Mouse (Mus musculus) fat pad, adult 2 months (tissue): Measurements from ENCODE around the gene Zfp663.

Source experiments
- DNase-seq: peaks from one replicate; pipeline ENCODE4 v3.0.0-alpha.2; 2011; ENCODE audit warnings: low read depth, low spot score; ENCODE audit errors: extremely low read depth

The Zfp663 gene

GRCm38 (mm10) chr2:165368496-165368895, at the start of gene Zfp663:
Zfp663 (minus strand) TSS chr2:165368729.
- no peak for DNase-seq

GRCm38 (mm10) chr2:165417291-165417690, 48.8 kb upstream of the Zfp663 start:
- no peak for DNase-seq

DNA sequence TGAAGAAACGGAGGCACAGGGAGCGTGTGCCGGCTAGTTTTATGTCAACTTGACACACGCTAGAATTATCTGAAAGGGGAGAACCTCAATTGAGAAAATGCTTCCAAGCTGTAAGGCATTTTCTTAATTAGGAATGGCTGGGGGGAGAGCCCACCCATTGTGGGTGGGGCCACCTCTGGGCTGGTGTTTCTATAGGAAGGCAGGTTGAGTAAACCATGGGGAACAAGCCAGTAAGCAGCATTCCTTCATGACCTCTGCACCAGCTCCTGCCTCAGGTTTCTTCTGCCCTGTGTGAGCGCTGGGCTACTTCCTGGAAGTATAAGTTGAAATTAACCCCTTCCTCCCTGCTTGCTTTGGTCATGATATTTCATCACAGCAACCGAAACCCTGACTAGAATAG, 47.3 kb upstream of the Zfp663 start:
- no peak for DNase-seq

GRCm38 (mm10) chr2:165415141-165415721, 46.7 kb upstream of the Zfp663 start:
- DNase-seq: no peak

GRCm38 (mm10) chr2:165414321-165414720, 45.8 kb upstream of the Zfp663 start:
- DNase-seq: no peak

DNA sequence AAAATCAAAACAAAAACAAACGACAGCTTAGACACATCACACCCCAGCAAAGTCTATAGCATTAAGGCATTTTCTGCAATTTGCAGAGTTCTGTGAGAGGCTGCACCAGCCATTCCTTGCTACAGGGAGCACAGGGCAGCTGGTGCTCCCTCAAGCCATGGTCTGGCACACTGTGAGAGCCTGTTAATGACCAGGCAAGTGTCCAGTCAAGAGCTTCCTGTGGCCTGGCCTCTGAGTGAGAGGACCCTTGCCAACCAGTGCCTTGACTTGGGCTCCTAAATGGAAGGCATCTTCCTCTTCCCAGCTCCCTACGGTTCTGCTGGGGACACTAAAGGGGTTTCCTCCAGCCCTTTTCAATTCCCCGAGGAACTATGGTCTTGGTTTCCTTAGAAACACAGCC, 45.4 kb upstream of the Zfp663 start:
- no peak for DNase-seq

DNA sequence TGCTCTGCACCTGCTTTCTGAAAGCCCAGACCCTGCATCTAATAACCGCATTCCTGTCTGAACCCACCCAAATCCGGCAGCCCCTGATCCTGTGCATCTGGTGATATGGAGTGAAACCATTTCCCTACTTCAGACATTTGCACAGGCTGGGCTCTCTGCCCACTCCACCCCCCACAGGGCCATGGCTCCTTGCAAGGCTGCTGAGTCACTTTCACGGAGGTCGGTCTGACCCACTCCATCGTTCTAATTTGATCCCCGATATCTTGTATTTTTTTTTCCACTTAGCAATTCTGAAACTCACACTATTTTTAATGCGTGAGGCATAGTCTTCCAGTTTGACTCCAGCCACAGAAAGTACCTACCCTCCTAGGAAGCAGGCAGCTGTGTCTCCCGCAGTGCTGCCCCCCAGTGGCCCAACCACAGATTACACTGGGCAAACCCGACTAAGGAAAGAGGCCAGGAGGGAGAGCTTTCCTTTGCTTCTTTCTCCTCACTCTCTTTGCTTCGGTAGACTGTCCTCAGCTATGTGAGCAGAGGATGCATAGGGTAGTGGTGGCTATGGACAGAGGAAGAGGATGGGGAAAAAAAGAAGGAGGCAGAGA, 39.3 kb upstream of the Zfp663 start:
- no peak for DNase-seq

- DNase-seq: no peak
Measured at GRCm38 (mm10) chr2:165405351-165405750, 36.8 kb upstream of the Zfp663 start.

DNA sequence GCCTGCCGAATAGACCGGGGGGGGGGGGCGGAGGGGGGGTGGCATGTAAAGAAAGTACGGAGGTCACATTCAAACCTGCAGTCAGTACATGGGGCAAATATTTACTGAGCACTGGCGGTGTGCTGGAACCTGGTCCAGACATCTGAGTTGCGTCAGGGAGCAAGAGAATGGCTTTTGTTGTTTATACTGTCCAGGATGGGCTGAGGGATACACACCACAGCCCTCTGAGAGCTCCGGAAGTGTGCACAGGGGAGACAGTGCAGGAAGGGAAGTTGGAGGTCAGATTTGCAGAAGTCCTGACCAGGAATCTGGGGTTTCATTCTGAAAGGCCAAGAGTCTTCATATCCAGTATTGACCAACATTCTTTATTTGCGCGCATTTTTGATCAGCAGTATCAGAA, 36.4 kb upstream of the Zfp663 start:
- no peak for DNase-seq

GRCm38 (mm10) chr2:165398164-165398785, 29.7 kb upstream of the Zfp663 start:
- DNase-seq: no peak

GRCm38 (mm10) chr2:165397502-165398163, 29.1 kb upstream of the Zfp663 start:
- no peak for DNase-seq

- no peak for DNase-seq
Measured at GRCm38 (mm10) chr2:165396831-165397501, 28.4 kb upstream of the Zfp663 start.

GRCm38 (mm10) chr2:165392156-165392555, 23.6 kb upstream of the Zfp663 start:
- no peak for DNase-seq

DNA sequence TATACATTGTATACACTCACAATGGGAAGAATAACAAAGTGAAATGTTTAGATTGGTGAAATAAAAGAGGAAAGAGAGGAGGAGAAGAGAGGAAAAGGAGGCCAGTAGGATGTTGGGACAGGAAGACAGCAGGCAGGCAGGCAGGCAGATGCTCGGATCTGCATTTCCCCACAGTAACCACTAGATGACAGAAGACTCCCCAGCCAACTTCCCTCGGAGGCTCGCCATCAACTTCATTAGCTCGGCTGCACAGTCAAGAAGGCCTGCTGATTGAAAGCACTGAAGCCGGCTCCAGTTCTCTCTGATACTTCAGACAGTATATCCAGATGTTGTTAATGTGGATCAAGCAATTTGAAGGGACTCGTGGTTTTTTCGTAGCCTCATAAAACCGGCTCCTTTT, 23.0 kb upstream of the Zfp663 start:
- no peak for DNase-seq

- DNase-seq: no peak
Measured at GRCm38 (mm10) chr2:165389299-165389952, 20.9 kb upstream of the Zfp663 start.

DNA sequence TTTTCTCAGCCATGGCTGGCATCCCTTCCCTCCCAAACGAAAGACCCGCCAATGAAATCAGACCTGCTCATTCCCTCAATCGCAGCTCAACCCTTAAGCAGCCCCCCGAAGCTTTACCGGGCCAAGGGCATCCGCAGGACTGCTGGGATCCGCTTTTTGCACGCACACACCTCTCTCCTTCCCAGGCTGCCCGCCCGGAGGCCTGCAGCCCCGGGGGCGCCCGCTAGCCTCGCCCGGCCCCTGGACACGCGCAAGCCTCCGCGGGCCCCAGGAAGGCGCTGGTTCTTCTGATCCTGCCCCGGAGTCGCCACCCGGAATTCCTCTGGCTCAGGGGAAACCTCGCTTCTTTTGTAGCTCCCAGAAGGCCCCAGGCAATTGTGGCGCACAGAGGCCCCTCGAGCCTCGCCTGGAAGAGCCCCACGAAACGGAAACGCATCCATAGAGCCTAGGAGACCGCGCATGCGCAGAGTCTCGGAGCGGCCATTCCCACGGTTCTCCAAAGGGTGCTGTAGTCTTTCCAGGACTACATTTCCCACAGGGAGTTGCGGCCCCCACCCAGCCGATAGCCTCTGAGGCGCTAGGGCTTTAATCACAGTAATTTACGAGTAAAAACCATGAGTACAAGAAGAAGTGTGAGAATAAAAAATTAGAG, 19.4 kb upstream of the Zfp663 start, which contains the start of gene Zfp334:
Gene Zfp334, minus strand, starts transcription at position 416 of the 652 bp plus-strand sequence.
- DNase-seq: no peak

GRCm38 (mm10) chr2:165387370-165387769, 18.8 kb upstream of the Zfp663 start:
- no peak for DNase-seq

DNA sequence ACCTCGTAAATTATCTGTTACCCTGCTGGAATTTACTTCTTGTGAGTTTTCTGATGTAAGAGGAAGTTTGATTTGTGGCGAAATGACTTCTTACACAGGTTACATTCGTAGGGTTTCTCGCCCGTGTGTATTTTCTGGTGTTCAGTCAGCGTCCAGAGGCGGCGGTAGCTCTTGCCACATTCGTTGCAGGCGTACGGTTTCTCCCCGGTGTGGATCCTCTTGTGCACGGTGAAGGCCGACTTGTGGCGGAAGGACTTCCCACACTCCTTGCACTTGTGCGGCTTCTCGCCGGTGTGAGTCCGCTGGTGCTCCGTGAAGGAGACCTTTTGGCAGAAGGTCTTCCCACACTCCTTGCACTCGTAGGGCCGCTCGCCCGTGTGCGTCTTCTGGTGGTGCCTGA, 11.5 kb upstream of the Zfp663 start:
- DNase-seq: no peak

- no peak for DNase-seq
Measured at GRCm38 (mm10) chr2:165376001-165376400, 7.5 kb upstream of the Zfp663 start.

DNA sequence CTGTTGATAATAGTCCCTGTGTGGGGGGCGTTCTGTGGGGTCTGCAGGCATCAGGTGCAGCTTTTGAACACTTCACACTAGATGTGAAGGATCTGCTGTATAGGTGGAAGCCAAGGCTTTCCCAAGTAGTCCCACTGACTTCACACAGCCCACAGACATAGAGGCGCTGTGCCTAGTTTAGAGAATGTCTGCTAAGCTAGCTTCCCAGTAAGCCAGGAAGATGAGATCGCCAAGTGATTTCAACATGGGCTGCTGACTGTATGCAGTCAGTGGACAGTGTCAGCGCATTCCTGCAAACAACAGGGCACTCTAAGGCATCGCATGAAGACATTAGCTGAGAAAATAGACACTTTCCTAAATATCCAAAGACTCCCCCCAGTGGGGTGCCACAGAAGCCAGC, 6.9 kb upstream of the Zfp663 start:
- no peak for DNase-seq
